Mouse (Mus musculus) midbrain, postnatal 0 days (tissue): ENCODE data around the gene 1110008P14Rik. TPM values are rescaled to one million over a fixed set of nuclear protein-coding genes. Genes with fewer than 3 reads are reported as not detected.

Experiments used
- ATAC-seq: fragments of 200-750 bp; cut with Nextera tagmentation; 2 replicates; pipeline ENCODE4 v1.8.0; 2017; ENCODE audit warnings: moderate number of reproducible peaks, mild to moderate bottlenecking, moderate TSS enrichment, moderate library complexity; ENCODE audit not compliant: low FRiP score
- DNase-seq: peaks from one replicate; pipeline ENCODE4 v3.0.0-alpha.2; 2015; ENCODE audit warnings: low spot score
- H3K27ac ChIP-seq: fragments of 300-500 bp; sonication (generic); 2 replicates; pipeline ENCODE4 v1.5.1; 2014; ENCODE audit warnings: low read depth, mild to moderate bottlenecking, low read length, mixed read lengths
- H3K27me3 ChIP-seq: fragments of 300-500 bp; sonication (generic); 2 replicates; pipeline ENCODE4 v1.6.1; 2014; ENCODE audit warnings: low read length, control low read depth, mixed read lengths; ENCODE audit not compliant: insufficient read depth
- H3K36me3 ChIP-seq: fragments of 300-500 bp; sonication (generic); 2 replicates; pipeline ENCODE4 v1.6.1; 2014; ENCODE audit warnings: low read length, control low read depth, mixed read lengths; ENCODE audit not compliant: insufficient read depth
- H3K4me1 ChIP-seq: fragments of 300-500 bp; sonication (generic); 2 replicates; pipeline ENCODE4 v1.6.1; 2014; ENCODE audit warnings: mild to moderate bottlenecking, control low read depth, antibody characterized with exemption, low read length, mixed read lengths; ENCODE audit not compliant: insufficient read depth
- H3K4me2 ChIP-seq: fragments of 300-500 bp; sonication (generic); 2 replicates; pipeline ENCODE4 v1.6.1; 2014; ENCODE audit warnings: low read depth, mild to moderate bottlenecking, low read length, mixed read lengths; ENCODE audit not compliant: poor library complexity, severe bottlenecking
- H3K4me3 ChIP-seq: fragments of 300-500 bp; sonication (generic); 2 replicates; pipeline ENCODE4 v1.5.1; 2014; ENCODE audit warnings: low read depth, mild to moderate bottlenecking, low read length, moderate library complexity
- H3K9ac ChIP-seq: fragments of 300-500 bp; sonication (generic); replicated peaks from 2 replicates; pipeline ENCODE4 v1.6.1; 2014; ENCODE audit warnings: mild to moderate bottlenecking, low read length, moderate library complexity, mixed read lengths; ENCODE audit not compliant: poor library complexity, severe bottlenecking
- H3K9me3 ChIP-seq: fragments of 300-500 bp; sonication (generic); 2 replicates; pipeline ENCODE4 v1.6.1; 2016; ENCODE audit warnings: low read length, control low read depth
- CTCF ChIP-seq: IDR thresholded peaks from 2 replicates; pipeline ENCODE4 v1.5.1; 2016; ENCODE audit warnings: antibody characterized with exemption, mild to moderate bottlenecking
- WGBS: fragments of 180-500 bp; shearing (Covaris S2); extraction: QIAGEN DNeasy Blood & Tissue Kit; methylation state at CpG from one replicate; pipeline ENCODE4 v1.1.7; 2014; 5-methylcytosine and 5-hydroxymethylcytosine counted together
- polyA plus RNA-seq: library from polyadenylated mRNA; unstranded; fragments of >200 nt; fragmentation: Nextera tagmentation; extraction: Ambion mirVana; gene quantifications from 2 replicates; pipeline ENCODE4 v1.2.1, GENCODE M21; 2015
- total RNA-seq: library from RNA; depleted of rRNA; stranded (reverse); fragments of >200 nt; gene quantifications from 2 replicates; pipeline ENCODE4 v1.2.3, GENCODE M21; 2014

Gene 1110008P14Rik
- total and polyA plus RNA-seq, 2 experiments from 2014 or later: 198 to 450 TPM

DNA sequence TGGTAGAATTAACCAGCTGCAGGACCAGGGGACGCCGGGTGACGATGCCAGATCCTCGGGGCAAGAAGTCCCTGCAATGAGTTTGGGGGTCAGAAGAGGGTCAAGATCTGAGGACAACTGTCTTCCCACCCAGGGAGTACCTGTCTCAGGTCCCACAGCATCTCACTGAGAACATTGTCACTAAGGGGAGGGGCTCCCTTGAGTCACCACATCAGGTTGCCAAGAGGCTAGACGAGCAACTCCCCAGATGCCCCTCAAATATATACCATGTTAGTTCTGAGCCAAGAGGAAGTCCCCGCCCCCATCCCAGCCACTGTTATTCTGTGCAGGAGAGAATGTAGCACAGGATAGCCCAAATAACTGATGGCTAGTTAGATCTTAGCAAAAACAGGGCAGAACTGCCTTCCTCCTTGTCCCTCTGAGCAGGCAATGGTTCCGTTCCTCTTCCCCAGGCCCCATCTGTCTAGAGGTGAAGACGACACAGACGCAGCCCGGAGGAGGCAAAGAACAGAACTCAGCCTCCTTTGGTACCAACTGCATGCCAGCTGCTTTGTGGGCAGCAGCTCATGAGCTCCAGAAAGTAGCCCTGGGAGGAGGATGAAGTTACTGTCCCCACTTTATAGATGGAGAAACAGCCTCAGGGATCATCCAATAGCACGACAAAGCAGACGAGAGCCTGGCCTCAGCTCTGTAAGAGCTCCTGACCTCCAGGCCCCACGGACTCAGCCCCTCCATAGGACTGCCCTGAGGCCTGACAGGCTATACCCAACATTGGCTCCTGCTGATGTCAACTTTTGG is 40.7 kb downstream of the 1110008P14Rik start:
- WGBS: 83% methylated on average over 13 of the region's 13 CpGs
- DNase-seq: no peak
- TF ChIP-seq CTCF: no peak
- Histone ChIP-seq H3K36me3 (peaks cover 29% of the 10 kb centered on the region), H3K4me3 (no peak overlapping the region), H3K4me2 (no peak overlapping the region), H3K9me3 (no peaks in the 10 kb centered on the region), H3K9ac (no peak overlapping the region), H3K27me3 (no peaks in the 10 kb centered on the region), H3K27ac (no peak overlapping the region), H3K4me1 (peaks cover 5% of the 10 kb centered on the region; the same call in 1 of the 2 replicates)
- no peak for ATAC-seq

DNA sequence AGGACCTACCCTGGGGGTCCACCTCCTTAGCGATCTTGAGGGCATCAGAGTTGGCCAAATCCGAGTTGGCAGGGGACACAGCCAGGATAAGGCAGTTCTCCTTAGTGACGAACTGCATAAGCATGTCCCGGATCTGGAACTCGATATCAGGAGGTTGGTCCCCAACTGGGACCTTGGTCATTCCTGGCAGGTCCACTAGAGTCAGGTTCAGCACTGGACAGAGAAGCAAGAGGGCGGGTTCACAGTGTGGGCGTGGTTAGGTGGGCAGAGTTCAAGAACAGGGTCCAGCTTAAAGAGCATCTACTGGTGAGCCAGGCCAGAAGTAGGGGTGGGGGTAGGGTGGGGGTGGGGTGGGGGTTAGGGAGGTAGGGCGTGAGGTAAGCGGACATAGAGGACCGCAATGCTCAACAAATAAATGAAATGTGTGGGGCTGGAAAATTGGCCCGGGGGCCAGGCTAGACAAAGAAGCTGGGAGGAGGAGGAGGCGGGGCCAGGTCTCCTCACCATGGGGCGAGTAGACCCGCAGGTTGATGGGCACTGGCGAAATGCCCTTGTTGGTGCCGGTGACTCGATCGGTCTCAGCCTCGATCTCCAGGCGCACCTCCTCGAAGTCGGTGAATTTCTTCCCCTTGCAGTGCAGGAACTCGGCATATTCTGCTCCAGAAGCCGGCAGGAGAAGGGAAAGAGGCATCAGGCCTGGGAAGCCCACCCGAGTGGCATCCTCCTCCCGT is 41.7 kb downstream of the 1110008P14Rik start:
- Histone ChIP-seq H3K4me3 (no peak overlapping the region), H3K4me2 (no peak overlapping the region), H3K4me1 (peaks cover 5% of the 10 kb centered on the region; the same call in 1 of the 2 replicates), H3K27ac (no peak overlapping the region), H3K9me3 (no peaks in the 10 kb centered on the region), H3K27me3 (no peaks in the 10 kb centered on the region), H3K9ac (no peak overlapping the region), H3K36me3 (peaks cover 38% of the 10 kb centered on the region)
- no peak for TF ChIP-seq CTCF
- no peak for ATAC-seq
- 38% methylated on average over 26 of the region's 26 CpGs for WGBS
- no peak for DNase-seq

DNA sequence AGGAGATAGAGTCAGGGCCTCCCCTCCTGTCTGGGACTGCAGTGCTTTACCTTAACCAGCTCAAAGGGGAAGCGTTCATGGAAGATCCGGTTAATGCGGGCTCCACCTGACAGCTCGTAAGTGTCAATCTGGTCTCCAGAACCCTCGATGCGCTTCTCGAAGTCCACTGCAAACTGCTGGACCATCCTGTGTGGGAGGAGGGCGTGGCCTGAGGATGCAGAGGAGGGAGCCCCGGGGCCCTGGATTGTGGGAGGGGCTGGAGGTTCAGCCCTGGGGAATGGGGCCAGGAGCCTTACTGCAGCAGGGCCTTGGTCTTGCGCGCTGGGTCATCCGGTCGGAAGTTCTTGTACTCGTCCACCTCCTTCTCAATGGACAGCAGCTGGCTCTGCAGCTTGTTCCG is 45.9 kb downstream of the 1110008P14Rik start:
- Histone ChIP-seq H3K36me3 (peaks cover 55% of the 10 kb centered on the region), H3K27ac (no peak overlapping the region), H3K4me3 (no peak overlapping the region), H3K4me1 (no peaks in the 10 kb centered on the region), H3K4me2 (no peak overlapping the region), H3K9ac (no peak overlapping the region), H3K27me3 (no peaks in the 10 kb centered on the region), H3K9me3 (no peaks in the 10 kb centered on the region)
- DNase-seq (no peak), ATAC-seq (no peak)
- TF ChIP-seq CTCF: no peak
- 57% methylated on average over 15 of the region's 15 CpGs for WGBS

DNA sequence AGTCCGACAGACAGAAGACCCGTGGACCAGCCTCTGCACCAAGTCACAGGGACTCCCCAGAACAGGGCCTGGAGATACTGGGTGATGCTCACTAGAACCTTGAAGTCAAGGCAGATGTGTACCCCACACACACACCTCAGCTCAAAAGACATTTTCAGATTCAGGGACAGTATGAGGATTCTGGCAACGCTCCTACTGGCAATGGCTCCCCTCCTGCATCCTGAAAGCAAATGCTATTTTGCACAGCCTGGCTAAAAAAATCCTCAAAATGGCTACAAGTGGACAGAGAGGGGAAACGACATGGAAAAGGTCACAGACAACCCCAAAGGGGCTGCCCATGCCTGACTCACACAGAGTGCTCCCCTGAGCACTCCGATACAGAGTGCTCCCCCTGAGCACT is 49.6 kb downstream of the 1110008P14Rik start:
- no peak for ATAC-seq
- H3K36me3 ChIP-seq: peaks cover 55% of the 10 kb centered on the region
- WGBS: 84% methylated on average over 5 of the region's 5 CpGs

DNA sequence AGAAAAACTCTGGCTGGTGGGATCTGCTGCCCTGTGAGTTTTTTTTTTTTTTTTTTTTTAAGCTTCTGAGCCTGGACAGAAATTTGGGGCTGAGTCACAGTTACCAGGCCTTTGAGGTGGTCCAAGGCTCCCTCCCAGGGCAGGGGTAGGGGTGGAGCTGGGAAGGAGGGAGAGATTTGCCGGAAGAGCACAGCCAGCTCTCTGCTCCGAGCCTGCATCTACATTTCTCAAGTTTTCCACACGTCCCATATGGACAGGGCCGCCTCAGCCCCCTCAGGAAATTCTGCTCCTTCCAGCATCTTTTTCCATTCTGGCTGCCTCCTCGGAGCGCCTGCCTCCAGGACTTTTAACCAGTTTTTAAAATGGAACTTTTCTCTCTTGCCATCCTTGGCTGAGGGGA is 52.2 kb downstream of the 1110008P14Rik start:
- Histone ChIP-seq H3K36me3 (peaks cover 40% of the 10 kb centered on the region), H3K9ac (no peak overlapping the region)
- no peak for ATAC-seq

More for the DNA sequence above, 49.6 kb downstream of the 1110008P14Rik start:
- Histone ChIP-seq H3K4me2 (no peak overlapping the region), H3K27ac (no peak overlapping the region), H3K4me1 (no peaks in the 10 kb centered on the region), H3K4me3 (no peak overlapping the region), H3K9ac (no peak overlapping the region), H3K27me3 (no peaks in the 10 kb centered on the region), H3K9me3 (no peaks in the 10 kb centered on the region)
- TF ChIP-seq CTCF: no peak
- no peak for DNase-seq

DNA sequence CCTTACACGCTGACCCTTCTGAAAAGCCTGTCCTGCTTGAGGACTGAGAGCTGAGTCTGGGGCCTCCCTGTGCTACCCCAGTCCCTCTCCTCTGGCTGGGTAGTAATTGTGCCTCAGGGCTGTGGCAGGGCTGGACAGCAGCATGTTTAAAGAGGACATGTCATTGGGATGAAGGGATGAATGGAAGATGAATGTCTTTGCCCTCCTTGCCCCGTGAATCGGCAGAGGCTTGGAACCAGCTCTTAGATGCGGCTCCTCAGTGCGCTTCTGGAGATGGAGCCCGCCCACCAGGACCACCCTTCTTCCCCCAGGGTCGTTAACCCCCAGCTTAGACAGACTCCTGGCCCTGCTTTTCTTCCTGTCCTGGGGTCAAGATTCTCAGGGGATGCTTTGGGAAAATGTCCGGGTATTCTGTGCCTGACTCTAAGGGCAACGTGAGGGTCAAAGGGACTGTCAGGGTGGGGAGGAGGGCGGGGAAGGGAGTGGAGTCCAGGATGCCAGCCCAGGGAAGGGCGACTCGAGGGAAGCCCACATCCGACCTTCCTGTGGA is 52.8 kb downstream of the 1110008P14Rik start:
- no peaks in the 10 kb centered on the region for H3K9me3 ChIP-seq
- H3K4me2 ChIP-seq: no peak overlapping the region
- WGBS: 41% methylated on average over 13 of the region's 13 CpGs
- 0 out of 2 replicates have a peak overlapping the region, but pooled peaks have one; percentile 39 for H3K9ac ChIP-seq
- H3K27me3 ChIP-seq: no peaks in the 10 kb centered on the region
- no peak overlapping the region for H3K27ac ChIP-seq
- ATAC-seq (no peak), DNase-seq (no peak)
- no peak for TF ChIP-seq CTCF
- H3K4me3 ChIP-seq: no peak overlapping the region
- peaks cover 37% of the 10 kb centered on the region for H3K36me3 ChIP-seq
- H3K4me1 ChIP-seq: no peaks in the 10 kb centered on the region

More for the DNA sequence above, 52.2 kb downstream of the 1110008P14Rik start:
- Histone ChIP-seq H3K4me3 (no peak overlapping the region), H3K27ac (no peak overlapping the region), H3K27me3 (no peaks in the 10 kb centered on the region), H3K9me3 (no peaks in the 10 kb centered on the region), H3K4me2 (no peak overlapping the region), H3K4me1 (no peaks in the 10 kb centered on the region)
- WGBS: 59% methylated on average over 6 of the region's 6 CpGs
- no peak for DNase-seq
- TF ChIP-seq CTCF: no peak
